Mouse (Mus musculus) Muller cell, postnatal 12 days (primary cell): ENCODE measurements at regions not wholly inside any gene's neighbourhood (a gene's known extent, or its start where the extent isn't known, plus 50 kb on each side); places are given as distances from the start of the nearest gene placed in this dataset.

Experiments
- DNase-seq: peaks from one replicate; pipeline ENCODE4 v3.0.0-alpha.2; 2015; ENCODE audit errors: inconsistent ontology term

- DNase-seq: no peak
Measured at GRCm38 (mm10) chr15:48860627-48861026, 5024.1 kb upstream of the Gm7489 start.

GRCm38 (mm10) chr15:48898546-48898945 lies 4986.2 kb upstream of the Gm7489 start:
- DNase-seq: no peak

DNA sequence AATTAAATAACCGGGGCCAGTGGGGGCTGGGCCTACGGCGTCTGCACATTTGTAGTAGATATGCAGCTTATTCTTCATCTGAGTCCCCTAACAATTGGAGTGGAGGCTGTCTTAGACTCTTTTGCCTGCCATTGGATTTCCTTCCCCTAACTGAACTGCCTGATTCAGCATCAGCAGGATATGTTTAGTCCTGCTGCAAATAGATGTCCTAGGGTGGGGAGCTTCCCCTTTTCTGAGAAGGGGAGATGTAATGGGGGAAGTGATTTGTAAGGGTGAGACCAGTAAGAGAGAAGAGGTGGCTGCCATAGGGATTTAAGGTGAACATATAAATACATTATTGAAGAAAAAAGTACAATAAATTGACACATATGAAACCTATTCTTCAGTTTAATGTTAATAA lies 4980.0 kb upstream of the Gm7489 start:
- DNase-seq: no peak

DNA sequence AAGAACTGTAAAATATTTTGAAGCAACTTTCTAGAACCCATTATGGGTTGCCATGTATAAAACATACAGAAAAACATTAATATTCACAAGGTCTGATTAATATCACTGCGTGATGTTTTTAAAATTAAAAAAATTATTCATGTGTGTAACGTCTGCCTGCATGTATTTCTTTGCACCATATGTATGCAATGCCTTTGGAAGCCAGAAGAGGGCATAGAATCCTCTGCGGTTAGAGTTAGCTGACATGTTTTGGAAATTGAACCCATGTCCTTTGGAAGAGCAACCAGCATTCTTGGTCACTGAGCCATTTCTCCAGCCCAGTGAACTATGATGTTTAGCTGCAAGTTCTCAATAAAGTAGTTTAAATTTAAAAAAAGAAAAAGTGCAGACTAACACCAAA lies 4958.8 kb upstream of the Gm7489 start:
- DNase-seq: peak; percentile 9

DNA sequence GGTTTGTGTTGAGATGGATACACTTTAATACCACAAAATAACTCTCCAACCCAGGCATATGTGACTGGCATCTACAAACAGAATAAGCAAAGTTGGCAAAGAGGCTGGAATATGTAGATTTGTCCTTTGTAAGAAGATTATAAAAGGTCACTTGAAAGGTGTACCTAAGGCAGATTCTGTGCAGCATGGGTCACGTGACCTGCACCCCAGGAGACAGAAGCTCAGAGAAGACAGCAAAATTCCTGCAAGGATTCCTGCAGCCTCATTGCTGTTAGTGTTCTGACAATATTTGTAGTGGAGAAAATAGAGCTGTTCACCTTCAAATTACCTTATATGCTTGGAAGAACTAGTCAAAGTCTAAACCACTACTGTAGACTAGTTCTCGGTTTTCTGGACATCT lies 4938.6 kb upstream of the Gm7489 start:
- DNase-seq: no peak

- DNase-seq: no peak
Measured at GRCm38 (mm10) chr15:48976176-48976575, 4908.5 kb upstream of the Gm7489 start.

- no peak for DNase-seq
Measured at GRCm38 (mm10) chr15:48976583-48976982, 4908.1 kb upstream of the Gm7489 start.
